Mouse (Mus musculus): Measurements from ENCODE around the gene H2-DMb1.
"Not testable (repeated sequence)": the region's sequence is repeated elsewhere in the genome, so short reads cannot be mapped to it uniquely, and the experiment has no call there.

H2-DMb1 gene

DNA sequence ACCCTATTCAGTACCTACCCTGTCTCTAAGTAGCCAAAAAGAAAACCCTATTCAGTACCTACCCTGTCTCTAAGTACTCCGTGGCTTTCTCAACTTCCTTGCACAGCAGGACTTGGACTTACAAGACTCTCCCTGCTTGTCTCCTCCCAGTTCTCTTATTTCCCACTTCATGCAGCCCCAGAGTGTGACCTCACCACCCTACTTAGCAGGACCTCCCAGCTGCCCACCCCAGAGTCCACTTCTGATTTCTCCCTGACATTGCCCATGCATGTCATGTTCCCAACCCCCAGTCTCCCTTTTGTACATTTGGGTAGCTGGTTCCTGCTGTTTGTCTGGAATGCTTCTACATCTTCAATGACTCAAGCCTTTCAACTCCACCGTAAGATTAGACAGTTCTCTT lies 29.4 kb upstream of the H2-DMb1 start:
- DNase-seq: peak; percentile 26

DNA sequence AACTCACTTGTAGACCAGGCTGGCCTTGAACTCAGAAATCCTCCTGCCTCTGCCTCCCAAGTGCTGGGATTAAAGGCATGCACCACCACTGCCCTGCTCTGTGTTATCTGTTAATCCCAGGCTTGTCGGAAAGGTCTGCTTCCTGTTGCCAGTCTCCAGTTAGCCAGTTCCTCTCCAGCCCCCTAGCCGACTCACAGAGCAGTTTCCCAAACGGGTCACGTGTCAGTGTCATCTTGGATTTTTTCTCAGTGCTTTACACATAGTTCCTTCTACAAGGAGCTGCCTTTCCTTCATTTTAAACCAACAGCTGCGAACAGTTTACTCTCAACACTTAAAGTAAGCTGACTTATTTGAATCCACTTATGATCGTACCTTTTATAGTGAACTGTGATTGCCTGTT lies 28.2 kb upstream of the H2-DMb1 start:
- DNase-seq: no peak

DNA sequence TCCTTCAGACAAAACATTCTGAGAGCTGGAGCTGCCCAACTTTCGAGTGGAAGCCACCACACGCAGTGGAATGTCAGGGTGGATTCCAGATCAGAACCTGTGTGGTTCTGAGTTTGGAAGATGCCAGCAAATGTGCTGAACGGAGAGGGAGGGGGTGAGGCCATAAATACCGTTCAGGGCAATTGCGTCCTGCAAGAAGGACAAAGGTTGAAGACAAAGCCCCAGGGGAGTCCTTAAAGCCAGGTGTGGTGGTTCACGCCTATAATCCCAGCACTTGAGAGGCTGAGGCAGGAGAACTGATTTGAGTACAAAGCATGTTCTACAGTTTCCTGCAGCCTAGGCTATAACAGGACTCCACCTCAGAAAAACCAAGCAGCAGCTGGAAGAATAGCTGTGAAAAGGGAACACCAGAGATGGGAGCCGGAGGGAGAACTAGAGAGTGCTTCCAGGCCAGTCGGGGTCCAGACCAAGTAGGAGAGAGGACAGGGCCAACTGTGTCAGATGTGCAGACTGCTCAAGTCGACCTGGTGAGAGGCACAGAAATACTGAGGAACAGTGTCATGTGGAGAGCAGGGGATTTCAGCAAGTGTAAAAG lies 25.9 kb upstream of the H2-DMb1 start:
- DNase-seq: no peak

DNA sequence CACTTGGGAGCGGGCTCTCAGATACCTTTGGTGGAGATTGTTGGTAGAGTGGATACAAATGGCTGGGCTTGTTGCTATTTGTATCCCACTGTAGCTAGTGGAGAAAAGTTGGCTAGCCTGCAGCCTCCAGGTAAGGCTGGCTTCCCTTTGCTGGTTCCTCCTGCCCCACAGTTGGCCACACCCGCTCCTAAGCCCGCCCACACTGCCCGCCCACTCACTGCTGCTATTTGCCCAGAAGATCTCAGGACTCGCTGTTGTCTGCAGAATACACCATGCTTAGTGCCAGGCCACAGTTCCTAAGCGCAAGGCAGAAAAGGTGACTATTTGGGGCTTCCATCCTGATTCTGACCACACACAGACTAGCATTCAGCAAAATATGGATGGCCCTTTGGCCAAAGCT lies 25.4 kb upstream of the H2-DMb1 start:
- no peak for DNase-seq

DNA sequence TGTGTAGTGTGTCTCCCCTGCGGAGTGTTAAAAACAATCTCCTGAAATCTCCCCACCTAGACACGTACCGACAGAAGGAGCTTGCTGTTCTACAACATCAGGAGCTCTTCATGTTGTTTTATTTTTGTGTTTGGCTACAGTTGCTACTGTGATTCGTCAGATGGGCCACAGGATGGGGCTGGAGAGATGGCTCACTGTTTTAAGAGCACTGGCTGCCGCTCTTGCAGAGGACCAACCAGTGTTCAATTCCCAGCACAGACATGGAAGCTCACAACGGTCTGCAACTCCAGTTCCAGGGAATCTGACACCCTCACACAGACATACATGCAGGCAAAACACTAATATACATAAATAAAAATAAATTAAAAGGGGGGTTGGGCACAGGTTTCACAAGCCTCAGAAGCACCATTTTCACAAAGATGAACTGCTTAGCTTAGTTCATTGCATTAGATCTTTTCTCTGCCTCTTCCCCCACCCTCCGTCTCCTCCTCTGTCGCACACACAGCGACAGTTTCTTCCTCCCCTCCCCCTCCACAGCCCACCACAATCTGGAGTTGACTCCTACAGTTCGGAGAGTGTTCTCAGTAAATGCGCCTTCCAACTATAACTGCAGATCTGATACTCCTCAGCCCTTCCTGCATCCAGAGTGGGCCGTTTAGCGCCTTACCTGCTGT lies 24.5 kb upstream of the H2-DMb1 start:
- no peak for DNase-seq

DNA sequence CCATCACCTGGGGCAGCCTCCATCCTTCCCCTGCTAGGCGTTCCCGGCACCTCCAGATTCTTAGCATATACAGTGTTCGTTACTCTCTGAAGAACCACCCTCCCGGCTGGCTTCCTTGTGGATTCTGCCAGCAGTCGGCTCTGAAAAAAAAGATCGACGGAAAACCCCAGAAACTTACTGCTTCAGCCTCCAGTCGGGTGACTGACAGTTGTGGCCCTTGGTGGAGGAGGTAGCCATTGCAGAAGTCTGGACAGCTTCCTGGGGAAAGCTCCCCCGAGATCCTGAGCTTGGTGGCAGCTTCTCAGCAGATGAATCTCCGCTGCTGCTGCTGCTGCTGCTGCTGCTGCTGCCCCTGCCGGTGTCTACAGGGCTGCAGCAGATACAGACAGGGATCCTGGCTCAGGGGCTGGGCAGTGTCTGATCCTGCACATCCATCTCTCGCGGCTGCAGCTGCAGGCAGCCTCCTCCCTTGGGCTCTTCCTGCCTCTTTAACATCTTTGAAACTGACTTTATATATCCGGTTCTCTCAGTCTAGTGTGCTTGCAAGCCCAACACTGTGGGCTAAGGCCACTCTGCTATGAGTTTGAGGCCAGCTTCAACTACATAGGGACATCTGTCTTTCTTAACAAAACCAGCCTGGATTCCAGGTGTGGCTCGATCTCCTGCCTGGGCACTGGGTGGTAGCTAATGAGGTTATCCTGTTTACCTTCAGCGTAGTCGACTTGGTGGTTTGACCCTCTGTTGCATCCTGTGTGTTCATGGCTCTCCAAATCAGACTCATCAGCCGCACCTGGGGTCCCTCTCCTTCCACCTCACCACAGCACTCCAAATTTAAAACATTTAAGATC lies 23.7 kb upstream of the H2-DMb1 start:
- DNase-seq: peak; percentile 32

DNA sequence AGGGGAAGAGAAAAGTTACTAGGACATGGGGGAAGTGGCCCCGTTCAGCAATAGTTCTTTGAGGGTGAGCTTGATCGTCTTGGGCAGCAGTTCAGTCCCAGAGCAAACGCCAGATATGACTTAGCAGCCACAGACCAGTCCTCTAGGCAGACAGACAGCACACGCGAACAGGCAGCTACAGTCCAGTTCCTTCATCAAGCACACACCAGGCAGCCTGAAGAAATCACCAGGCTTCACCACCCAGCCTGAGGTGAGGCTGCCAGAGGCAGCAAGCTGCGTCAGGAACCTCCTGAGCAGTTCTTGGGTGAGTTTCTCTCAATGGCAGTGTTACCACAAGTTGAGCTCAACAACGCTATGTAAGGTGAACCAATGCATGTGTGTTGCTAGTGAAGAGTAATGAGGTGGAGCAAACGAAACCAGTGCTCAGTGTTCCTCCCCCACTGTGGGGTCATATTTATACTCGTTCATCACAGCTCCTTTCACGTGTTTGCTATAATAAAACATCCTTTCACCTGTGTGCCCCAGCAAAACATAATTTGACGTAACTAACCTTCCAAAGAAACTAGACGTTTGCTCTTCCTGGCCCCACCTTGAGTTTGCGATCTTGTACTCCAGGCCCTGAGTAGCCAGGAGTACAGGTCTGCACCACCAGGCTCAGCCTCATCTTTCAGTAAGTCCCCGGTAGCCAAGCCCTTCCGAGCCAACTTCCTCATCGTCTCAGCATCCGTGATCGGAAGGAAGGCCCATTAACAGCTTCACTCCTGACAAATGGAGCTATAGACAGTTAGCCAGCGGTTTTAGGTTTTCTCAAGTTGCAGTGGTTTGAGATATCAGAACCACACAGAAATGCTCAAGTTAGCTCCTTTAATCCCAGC lies 22.6 kb upstream of the H2-DMb1 start:
- no peak for DNase-seq

DNA sequence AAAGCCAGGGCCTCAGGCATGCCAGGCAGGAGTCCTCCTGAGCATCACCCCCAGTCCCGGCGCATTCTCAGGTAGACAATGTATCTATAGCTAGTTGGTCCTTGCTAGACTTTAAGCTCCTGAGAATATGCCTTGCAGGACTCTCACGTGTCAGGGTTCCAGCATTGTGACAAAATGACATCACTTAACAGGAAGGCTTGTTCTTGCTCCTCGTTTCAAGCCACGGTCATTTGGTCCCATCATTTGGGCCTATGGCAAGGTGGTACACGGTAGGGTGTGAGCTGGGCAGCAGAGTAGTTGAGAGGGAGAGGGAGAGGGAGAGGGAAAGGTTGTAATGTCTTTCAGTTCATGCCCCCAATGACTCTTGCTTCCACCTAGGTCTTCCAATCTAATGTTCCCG lies 21.0 kb upstream of the H2-DMb1 start:
- no peak for DNase-seq

DNA sequence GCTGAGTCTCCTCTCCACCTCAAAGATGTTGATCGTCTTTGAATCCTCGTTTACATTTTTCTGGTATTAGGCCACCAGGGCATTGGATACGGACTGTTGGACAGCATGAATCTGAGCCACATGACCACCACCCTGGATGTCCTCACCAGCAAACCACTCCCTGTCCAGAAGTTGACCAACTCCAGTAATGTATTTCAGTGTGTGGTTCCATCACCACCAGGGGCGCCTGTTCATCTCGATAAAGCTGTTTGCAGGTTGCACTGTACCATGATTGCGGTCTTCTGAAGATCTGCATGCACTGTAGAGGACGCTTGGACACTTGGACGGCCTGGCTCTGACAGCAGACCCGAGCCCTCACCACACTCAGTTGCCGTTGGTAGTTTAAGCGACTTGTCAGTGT lies 19.6 kb upstream of the H2-DMb1 start:
- DNase-seq: peak; percentile 30

DNA sequence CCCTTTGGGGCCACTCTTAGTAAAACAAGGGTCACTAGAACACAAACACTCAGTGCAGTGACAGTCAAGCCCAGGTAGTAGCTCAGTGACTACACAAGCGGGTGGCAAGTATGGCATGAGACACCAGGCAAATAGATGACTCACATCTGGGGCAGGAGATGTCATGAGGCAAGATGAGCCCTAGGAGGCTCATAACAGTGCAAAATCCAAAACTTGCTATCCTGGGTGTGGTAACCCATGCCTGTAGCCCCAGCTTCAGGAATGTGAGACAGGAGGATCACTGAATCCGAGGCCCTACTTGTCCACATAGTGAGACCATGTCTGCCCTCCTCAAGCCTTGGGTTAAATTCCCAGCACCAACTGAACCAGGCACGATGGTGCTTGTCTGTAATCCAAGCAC lies 18.4 kb upstream of the H2-DMb1 start:
- DNase-seq: no peak

DNA sequence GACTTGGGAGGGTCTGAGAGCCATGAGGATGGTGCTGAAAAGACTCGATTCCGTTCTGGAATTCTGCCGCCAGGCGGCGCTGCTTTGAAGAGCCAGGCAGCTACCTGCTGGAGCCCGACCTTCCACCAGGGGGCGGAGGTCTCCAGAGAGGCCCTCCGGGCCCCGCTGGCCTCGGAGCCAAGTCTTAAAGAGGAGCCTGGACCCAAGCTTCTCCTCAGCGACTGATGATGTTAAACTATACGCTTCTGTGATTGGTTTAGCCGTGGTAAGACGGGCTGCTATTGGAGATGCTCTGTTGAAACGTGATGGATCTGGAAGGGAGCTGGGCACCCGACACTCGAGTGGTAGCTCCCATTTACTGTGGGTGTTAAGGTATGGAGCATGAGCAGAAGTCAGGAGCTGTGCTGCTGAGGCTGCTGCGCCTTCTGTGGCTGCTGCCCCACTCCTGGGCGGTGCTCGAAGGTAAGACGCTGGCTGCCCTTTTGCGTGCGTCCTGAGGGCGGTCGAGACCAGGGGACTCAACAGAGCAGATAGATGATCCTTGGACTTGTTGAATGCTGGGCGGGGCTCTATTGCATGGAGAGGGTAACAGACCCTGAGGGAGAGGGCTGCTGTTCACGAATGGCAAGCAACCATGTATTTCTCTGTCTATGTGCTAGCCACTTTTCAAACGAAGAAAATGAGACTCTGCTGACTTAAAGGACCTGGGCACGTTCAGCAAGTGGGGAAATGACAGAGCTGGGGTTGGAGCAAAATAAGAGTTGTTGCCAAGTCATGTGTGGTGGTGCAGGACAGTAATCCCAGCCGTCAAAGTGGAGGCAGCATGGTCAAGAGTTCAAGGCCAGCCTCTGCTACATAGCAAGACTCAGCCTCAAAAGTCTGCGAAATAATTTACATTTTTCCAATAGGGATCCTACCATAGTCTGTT lies 17.3 kb upstream of the H2-DMb1 start:
- peak; percentile 98 for DNase-seq

DNA sequence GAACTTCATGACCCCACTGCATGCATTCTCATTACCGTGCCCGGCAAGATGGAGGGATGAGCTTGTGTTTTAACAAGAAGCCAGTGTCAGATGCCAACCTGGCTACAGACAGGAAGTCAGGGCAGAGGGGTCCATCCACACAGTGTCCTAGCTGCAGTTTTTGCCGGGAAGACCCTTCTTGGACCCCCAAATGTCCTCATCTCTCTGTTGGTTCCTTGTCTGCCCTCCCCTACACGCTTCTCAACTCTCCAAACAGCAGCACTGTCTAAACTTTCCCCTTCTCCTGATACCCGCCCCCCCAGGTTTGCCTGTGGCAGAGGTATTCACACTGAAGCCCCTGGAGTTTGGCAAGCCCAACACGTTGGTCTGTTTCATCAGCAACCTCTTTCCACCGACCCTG lies 15.3 kb upstream of the H2-DMb1 start:
- no peak for DNase-seq

DNA sequence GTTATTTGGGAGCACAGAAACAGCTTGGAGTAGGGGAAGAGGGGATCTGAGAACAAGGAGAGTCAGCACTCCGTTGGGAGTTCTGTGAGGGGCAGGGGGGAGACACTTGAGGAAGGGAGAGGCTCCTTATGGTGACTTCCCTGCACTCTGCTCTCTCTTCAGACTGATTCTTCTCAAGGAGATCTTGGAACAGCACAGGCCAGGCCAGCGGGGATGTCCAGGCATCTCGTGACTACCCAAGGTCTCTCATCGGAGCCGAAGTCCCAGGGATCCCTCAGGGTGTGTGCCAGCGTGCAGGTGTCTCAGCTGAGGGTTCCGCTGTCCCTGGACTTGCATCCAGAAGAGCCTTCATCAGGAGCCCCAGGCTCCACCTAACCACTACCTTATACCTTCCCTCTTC lies 14.2 kb upstream of the H2-DMb1 start:
- DNase-seq: no peak

DNA sequence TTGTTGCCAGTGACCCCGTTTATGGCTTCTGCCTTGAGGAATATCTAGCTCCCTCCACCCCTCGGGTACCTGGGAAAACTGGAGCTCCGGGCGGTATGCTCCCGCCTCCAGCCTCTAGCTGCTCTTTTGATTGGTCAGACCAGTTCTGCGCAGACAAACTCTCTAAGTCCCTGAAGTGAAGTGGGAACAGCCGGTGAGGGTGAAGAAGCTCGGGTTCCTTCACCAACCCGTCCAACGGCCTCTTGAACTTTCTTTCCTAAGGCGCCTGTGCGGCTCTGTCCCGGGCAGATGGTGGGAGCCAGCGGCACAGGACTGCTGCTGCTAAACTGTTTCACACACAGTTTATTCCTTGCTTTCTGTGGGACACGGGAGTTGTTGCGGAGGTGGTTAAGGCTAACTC lies 13.5 kb upstream of the H2-DMb1 start:
- DNase-seq: peak; percentile 70

DNA sequence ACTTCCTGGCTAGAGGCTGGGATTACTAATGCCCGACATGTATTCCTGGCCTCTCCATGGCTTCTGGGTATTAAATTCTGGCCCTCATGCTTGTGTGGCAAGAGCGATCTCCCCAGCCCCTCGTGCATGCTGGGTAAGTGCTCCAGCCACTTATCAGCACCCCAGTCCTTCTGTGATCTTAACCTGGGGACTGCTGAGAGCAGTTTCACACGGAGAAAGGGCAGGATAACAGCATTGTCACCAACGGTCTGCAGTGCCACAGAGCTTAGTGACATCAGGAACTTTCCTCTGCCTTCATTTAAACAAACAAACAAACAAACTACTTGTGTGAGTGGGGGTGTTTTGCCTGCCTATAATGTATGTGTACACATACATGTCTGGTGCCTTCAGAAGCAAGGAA lies 12.6 kb upstream of the H2-DMb1 start:
- DNase-seq: peak; percentile 19

DNA sequence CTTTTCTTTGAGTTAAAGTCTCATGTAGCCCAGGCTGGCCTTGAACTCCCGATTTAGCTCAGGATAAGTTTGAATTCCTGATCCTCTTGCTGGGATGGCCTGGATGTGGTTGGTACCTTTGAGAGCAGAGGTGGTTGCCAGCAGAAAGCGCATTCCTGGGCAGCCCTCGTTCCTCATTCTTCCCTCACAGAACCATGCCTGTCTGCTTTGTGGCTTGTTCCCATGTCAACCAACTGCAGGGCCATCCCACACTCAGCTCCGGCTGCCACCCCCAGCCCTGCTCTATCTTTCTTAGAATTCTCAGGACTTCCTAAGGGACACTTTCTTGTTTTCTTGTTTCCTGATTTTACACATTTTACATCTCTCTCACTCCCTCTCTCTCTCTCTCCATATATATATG lies 11.4 kb upstream of the H2-DMb1 start:
- DNase-seq: no peak

DNA sequence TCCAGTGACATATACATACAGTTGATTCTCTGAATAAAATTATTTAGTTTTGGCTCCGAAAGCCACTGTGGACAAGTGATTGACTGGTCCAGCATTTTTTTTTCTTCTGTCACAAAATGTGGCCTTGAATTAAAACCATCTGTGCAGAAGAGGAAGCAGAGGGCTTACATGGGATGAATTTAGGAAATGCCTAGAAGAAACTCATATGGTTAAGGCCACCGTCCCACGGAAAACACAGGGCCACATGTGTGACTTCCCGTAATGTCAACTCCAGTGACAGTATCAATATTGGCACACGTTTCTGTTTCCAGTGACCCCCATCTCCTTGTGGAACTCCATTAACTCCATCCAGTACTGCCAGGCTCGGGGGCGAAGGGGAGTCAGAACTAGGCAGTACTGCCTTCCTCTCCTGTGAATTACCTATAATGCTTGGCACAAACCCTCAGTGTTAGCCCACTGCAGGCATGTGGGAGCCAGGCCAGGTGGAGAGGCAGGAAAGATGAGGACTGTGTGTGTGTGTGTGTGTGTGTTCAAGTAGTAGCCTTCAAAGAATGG lies 10.3 kb upstream of the H2-DMb1 start:
- no peak for DNase-seq

DNA sequence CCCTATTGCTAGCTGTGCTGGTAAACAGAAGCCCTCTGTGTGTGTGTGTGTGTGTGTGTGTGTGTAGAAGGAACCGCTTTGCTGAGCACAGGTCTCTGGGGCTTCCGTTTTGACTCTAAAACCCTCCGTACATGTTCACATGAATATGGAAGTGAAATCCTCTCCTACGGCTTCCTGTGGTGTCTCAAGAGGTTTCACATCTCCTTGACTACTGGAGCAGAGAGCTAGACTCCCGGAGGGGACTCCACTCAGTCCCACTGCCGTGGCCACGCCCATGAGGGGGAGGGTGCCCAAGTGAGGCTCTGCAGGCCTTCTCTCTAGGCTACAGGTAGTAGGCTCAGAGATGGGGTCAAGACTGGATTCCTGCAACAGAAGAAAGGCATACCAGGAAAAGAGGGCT lies 9.8 kb upstream of the H2-DMb1 start, which contains the start of gene H2-DMb2:
H2-DMb2 (plus strand) TSS at position 275 of the 400 bp plus-strand sequence.
- DNase-seq: peak; percentile 43

DNA sequence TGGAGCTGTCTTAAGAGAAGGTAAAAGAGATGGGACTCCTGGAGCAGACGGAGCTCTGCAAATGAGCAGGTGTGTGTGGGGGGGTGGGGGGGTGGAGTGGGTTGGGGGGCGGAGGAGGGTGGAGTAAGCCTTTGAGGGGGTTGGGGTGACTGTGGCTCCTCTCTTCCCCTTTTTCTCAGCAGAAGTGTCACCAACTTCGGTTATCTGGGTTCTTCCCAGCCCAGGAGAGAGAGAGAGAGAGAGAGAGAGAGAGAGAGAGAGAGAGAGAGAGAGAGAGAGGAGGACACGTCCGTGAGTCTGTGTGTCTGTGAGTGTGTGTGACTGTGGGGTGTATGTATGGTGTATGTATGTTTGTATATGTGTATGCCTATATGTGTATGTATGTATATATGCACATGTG lies 9.4 kb upstream of the H2-DMb1 start:
- DNase-seq: no peak

DNA sequence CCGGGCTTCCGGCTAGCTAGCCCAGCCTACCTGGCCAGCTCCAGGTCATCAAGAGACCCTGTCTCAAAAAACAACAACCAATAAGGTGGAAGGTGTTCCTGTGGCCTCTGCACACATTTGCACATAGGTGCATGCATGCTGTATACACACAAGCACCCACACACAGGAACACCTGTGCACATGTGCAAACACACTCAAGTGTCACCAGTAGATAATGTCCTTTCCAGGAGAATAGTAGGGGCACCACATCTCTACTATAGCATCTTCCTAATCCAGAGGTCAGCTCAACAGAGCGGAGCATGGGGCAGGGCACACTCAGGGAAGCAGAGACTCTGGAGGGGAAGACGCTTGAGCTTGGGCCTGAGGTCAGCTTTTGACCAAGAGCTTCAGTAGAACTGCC lies 8.7 kb upstream of the H2-DMb1 start:
- DNase-seq: not testable (repeated sequence)

DNA sequence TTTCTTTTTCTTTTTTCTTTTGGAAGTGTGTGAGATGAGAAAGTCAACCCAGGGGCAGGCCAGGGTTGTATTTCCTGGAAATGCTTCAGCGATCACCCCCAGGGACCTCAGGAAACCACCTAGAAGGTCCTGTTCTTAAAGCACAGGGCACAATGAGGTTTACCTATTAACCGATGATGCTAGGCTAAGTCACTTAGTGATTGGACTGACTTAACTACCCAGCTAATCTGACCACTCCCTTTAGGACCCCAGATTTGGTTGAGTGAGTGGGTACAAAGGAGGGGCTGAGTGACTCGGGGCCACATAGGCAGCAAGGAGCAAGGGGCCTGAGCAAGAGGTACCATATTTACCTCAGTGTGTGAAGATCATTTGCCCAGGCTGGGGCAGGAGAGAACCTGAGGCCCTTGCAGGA lies 7.9 kb upstream of the H2-DMb1 start:
- DNase-seq: no peak

DNA sequence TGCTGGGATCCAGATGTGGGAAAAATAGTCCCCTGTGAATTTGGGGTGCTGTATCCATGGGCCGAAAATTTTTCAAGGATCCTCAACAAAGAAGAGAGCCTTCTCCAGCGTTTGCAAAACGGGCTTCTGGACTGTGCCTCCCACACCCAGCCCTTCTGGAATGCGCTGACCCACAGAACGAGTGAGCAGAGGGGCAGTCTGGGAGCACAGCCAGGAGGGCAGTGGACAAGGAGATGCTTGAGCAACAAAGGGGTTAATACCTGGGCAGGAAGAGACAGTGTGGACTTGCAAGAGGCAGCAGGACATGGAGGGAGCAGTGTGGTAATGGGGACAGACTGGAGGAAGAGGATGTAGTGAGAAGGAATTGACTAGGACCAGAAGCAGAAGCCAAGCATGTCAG lies 2.7 kb downstream of the H2-DMb1 start:
- no peak for DNase-seq

Data from retina, postnatal 1 day (tissue).